Mouse (Mus musculus): ENCODE measurements at regions not wholly inside any gene's neighbourhood (a gene's known extent, or its start where the extent isn't known, plus 50 kb on each side); places are given as distances from the start of the nearest gene placed in this dataset.

DNA sequence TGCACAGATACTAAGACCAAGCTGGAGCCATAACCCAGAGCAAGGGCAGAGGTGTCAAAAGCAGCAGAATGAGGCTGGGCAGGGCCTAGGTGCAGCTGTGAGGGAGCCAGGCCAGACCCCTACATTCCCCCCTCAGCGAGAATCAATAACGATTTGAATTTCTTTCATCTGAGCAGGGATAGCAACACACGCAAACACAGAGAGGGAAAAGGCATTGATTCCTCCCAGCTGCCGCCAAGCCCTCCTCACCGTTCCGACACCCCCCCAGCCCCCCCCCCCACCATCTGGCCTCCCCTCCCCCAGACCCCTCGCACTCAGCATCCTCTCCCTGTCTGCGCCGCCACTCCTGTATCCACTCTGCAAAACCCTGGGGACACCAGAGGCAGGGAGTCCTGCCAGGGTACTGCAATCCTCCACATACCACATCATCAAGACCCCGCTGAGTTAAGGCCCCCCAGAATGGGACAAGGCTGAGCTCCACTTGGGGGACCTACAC, 166.9 kb downstream of the 3100002H09Rik start:
- DNase-seq, result peak; percentile 43

GRCm38 (mm10) chr4:124443130-124443503, 167.5 kb downstream of the 3100002H09Rik start:
- DNase-seq, result no peak

- no peak for DNase-seq
Observed at GRCm38 (mm10) chr4:124442491-124443129, 168.0 kb downstream of the 3100002H09Rik start.

DNA sequence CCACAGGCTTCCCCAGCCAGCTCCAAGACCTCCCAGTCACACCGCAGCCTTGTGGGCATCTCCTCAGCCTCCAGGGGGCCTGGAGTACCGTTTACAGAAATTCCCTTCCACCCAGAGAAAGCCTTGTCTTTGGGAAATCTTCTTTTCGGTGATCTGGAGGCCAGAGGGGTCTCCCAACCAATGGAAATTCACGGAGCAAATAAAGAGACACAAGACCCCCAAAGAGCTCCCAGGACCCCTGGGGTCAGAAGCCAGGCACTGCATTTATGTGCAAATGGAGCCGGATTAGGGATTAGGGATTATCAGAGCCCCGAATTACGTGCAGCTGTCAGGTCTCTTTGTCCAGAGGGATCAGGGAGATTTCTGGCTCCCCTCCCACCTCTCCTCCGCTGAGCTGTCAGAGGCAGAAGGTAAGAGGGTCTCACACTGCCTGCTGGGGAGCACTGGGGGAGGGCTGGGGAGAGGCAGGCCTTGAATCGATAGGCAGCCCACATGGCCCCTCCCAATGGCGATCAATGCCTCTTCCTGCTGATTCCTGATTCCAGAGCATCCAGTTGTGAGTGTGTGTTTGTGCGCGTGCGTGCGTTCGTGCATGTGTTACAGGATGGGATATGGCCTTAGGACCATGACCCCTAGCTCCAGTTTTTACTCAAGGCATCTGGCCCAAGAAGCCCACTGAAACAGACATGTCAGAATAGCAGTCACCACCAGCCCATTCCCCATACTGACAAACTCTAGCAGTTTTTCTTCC, 168.7 kb downstream of the 3100002H09Rik start:
- DNase-seq, result peak; percentile 48

GRCm38 (mm10) chr4:124435040-124435434, 175.6 kb downstream of the 3100002H09Rik start:
- DNase-seq, result no peak

DNA sequence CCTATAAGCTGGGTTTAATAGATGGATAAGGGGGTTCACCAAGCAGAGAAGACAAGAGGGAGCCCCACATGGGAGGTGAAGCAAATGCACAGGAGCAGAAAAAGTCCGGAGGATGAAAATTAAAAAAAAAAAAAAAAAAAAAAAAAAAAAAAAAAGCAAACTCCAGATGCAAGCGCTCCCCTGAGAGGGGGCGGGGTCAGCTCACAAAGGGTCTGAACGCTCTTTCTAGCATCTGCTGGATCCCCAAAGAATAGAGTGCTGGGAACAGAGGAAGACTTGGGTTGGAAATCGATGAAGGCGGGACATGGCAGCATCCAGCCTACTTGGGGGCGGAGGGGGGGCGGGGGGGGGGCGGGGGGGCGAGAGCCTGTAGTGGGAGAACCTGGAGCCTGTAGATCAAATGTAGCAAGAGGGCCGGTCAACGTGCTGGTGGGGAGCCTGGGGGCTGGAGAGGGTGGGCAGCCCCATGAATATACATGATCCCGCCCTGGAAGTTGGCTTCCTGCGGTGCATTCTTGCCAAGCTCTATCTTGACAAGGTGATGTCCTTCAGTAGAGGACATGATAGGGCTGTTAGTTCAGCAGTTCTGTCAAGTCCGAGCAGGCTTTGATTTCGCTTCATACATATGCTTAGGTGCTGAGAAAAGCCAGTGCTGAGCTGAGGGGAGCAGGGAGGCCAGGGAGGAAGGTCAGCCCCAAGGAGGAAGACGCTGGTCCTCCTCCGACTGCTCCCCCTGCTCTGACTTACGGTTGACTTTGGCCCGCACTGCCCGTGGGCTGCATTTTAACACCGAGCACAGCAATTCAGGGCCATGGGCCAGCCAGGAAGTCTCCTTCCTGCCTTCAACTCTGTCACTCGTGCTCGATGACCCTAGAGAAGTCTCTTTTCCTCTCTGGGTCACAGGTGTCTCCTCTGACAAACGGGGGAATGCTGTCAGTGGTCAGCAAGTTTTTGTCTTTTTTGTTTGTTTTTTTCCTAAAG, 176.3 kb downstream of the 3100002H09Rik start:
- DNase-seq, result peak; percentile 72

DNA sequence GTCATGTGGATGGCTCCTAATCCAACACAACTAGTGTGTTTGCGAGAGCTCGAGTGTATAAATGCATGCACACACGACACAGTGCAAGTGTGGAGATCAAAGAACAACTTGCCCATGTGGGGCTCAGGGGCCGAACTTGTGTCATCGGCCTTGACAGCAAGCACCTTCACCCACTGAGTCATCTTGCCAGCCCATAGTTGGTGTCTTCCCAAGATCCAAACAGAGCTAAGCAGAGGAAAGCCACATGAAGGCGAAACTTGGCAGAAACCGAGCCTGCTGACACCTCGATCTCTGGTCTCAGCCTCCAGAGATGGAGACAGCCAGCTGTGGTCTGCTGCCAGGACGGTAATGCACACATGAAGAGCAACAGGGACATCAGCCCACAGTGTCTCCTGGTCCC, 177.1 kb downstream of the 3100002H09Rik start:
- DNase-seq, result no peak

- no peak for DNase-seq
Observed at GRCm38 (mm10) chr4:124431193-124431592, 179.4 kb downstream of the 3100002H09Rik start.

- no peak for DNase-seq
Observed at GRCm38 (mm10) chr4:124428844-124429243, 181.8 kb downstream of the 3100002H09Rik start.

- no peak for DNase-seq
Observed at GRCm38 (mm10) chr4:124422406-124422805, 188.2 kb downstream of the 3100002H09Rik start.

- no peak for DNase-seq
Observed at GRCm38 (mm10) chr4:124418431-124418830, 192.2 kb downstream of the 3100002H09Rik start.

GRCm38 (mm10) chr4:124417176-124417575, 193.4 kb downstream of the 3100002H09Rik start:
- DNase-seq, result no peak

DNA sequence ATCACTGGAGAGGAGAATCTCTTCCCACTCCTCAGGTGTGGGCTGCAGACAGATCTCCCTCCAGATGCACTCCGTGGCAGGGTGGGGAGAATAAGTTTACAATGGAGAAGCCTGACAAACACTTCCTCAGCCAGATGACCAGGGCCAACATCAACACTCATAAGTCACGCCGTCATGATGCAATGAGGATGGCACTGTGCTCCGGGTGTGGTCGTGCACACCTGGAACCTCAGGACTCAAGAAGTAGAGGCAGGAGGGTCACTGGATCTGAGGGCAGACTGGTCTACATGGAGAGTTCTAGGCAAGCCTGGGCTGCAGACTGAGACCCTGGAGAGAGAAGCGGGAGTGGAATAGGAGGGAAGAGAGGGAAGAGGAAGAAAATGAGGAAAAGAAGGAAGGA, 194.3 kb downstream of the 3100002H09Rik start:
- DNase-seq, result no peak

DNA sequence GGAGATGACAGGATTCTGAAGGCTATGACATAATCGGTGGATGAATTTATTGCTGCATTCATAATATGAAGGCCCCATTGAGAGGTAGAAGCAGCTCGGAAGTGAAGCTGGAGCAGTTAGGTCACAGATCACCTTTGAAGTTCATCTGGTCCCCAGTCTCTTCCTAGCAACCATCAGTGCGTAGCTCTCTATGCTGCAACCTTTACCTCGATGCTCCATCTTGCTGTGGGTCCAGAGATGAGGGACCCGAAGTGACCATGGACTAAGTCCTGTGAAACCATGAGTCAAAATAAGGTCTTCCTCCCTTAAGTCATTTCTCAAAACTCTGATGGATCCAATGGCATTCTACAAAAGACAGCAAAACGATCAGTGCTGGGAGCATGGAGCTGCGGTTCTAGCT, 196.2 kb downstream of the 3100002H09Rik start:
- DNase-seq, result no peak

DNA sequence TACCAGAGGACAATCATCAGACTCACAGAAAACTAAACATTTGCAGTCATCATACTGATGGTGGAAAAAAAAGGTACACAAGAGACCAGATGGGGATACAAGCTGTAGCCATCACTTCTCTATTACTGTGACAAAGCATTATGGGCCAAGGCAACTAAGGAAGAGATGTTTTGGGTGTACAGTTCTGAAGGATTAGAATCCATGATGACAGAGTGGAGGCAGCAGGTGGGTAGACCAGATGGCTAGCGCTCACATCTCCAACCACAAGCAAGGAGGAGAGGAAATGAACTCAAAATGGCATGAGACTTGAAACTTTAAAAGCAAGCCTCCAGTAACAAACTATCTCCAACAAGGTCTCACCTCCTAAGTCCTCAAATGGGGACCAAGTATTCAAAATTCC, 201.3 kb downstream of the 3100002H09Rik start:
- no peak for DNase-seq

- no peak for DNase-seq
Observed at GRCm38 (mm10) chr4:124402075-124402474, 208.5 kb downstream of the 3100002H09Rik start.

GRCm38 (mm10) chr4:124400741-124401140, 209.9 kb downstream of the 3100002H09Rik start:
- no peak for DNase-seq

GRCm38 (mm10) chr4:124400136-124400675, 210.4 kb downstream of the 3100002H09Rik start:
- no peak for DNase-seq

DNA sequence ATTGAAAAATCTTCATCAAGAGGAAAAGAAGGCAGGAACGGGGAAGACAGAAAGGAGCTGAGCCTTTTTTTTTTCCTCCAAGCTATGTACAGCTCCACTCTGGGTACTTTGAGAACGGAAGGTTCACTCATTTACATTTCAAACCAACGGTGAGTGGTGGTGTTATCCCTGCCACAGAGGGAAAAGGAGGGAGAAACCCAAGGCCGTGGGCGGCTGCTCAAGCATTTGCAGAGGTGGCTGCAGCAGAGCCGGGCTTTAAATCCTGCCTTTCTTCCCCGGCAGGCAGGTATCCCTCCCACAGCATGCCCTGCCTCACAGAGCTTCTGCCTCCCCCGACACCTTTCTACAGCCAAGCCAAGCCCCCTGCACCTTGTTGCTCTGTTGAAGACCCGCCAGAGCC, 212.2 kb downstream of the 3100002H09Rik start:
- no peak for DNase-seq

- no peak for DNase-seq
Observed at GRCm38 (mm10) chr4:124396566-124397283, 213.9 kb downstream of the 3100002H09Rik start.

DNA sequence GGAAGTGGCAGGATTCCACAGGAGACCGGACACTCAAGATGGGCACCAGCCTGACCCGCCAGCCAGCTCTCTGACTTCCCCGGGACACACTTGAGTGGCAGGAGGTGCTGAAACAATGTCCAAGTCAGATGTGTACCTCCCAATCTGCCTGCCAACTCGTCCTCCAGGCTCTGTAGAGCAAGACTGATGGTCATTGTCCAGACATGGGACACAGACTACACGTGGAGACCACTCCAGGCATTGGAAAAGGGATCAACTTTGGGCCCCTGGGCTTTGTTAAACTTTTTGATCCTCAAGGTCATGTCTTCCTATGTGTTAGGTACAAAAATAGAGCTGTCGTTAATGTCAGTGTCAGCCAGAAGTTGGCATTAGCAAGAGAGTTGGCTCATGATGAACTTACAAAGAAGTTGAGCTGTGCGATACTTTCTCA, 214.6 kb downstream of the 3100002H09Rik start:
- no peak for DNase-seq
